Mouse (Mus musculus): ENCODE results near the gene Rnase1.
"Not testable (repeated sequence)": the region's sequence is repeated elsewhere in the genome, so short reads cannot be mapped to it uniquely, and the experiment has no call there.

GRCm38 (mm10) chr14:51098300-51098699, 48.3 kb downstream of the Rnase1 start:
- peak; percentile 55; the same call in 1 of the 2 replicates for TF ChIP-seq CTCF (IDR thresholded peaks at IDR 0.05; ENCODE audit: extremely low read depth, insufficient read length, insufficient replicate concordance, low read depth, low read length)
- TF ChIP-seq POLR2A (IDR thresholded peaks at IDR 0.05; ENCODE audit: low read depth, low read length), result not testable (repeated sequence)

All from small intestine, adult 2 months (tissue).